Mouse (Mus musculus) myocyte (in vitro differentiated cells): ENCODE data around the gene Grin3b. TPM values are rescaled to one million over a fixed set of nuclear protein-coding genes. Genes with fewer than 3 reads are reported as not detected.

Experiments
- H3K27me3 ChIP-seq: one replicate; pipeline ENCODE4 v1.6.1; 2011; ENCODE audit not compliant: control insufficient read depth, insufficient read depth, insufficient read length
- H3K36me3 ChIP-seq: one replicate; pipeline ENCODE4 v1.6.1; 2011; ENCODE audit not compliant: control insufficient read depth, insufficient read depth
- H3K4me2 ChIP-seq: one replicate; pipeline ENCODE4 v1.6.1; 2011; ENCODE audit warnings: low read depth, control low read depth
- H3K4me3 ChIP-seq: one replicate; pipeline ENCODE4 v1.5.1; 2011; ENCODE audit warnings: mild to moderate bottlenecking, control low read depth, moderate library complexity
- H3K79me2 ChIP-seq: one replicate; pipeline ENCODE4 v1.6.1; 2011; ENCODE audit not compliant: control insufficient read depth, insufficient read depth
- H3ac ChIP-seq: one replicate; pipeline ENCODE4 v1.6.1; 2011; ENCODE audit not compliant: control insufficient read depth, insufficient read length
- CEBPB ChIP-seq: IDR thresholded peaks from 2 replicates; pipeline ENCODE4 v1.6.1; 2011; ENCODE audit warnings: mild to moderate bottlenecking, moderate library complexity; ENCODE audit not compliant: poor library complexity, insufficient read depth, severe bottlenecking
- E2F4 ChIP-seq: IDR thresholded peaks from one replicate; pipeline ENCODE4 v1.6.1; 2011; ENCODE audit warnings: mild to moderate bottlenecking, control low read depth, moderate library complexity; ENCODE audit not compliant: insufficient read depth
- MAX ChIP-seq: IDR thresholded peaks from one replicate; pipeline ENCODE4 v1.6.1; 2011; ENCODE audit warnings: low read depth, mild to moderate bottlenecking, control low read depth
- MYOD1 ChIP-seq, 3 experiments: IDR thresholded peaks; one replicate each; pipeline ENCODE4 v1.6.1; 2011; ENCODE audit warnings: control low read depth in 2 of 3, low read depth in 2 of 3, mild to moderate bottlenecking in 2 of 3, moderate library complexity in 1 of 3; ENCODE audit not compliant: insufficient read length in 2 of 3, control insufficient read depth in 1 of 3
- MYOG ChIP-seq, 3 experiments: IDR thresholded peaks; one replicate each; pipeline ENCODE4 v1.6.1; 2011; ENCODE audit warnings: control low read depth in 2 of 3, low read depth in 2 of 3, mild to moderate bottlenecking in 2 of 3; ENCODE audit not compliant: insufficient read length in 2 of 3, control insufficient read depth in 1 of 3, insufficient read depth in 1 of 3
- POLR2A ChIP-seq: IDR thresholded peaks from one replicate; pipeline ENCODE4 v1.6.1; 2011; ENCODE audit warnings: low read depth, mild to moderate bottlenecking, control low read depth, moderate library complexity; ENCODE audit not compliant: insufficient read length
- POLR2AphosphoS2 ChIP-seq: IDR thresholded peaks from one replicate; pipeline ENCODE4 v1.6.1; 2011; ENCODE audit warnings: low read depth, control low read depth; ENCODE audit not compliant: insufficient read length
- REST ChIP-seq: IDR thresholded peaks from one replicate; pipeline ENCODE4 v1.6.1; 2011; ENCODE audit warnings: mild to moderate bottlenecking, control low read depth, moderate library complexity; ENCODE audit not compliant: insufficient read depth, insufficient read length
- SRF ChIP-seq: IDR thresholded peaks from one replicate; pipeline ENCODE4 v1.6.1; 2011; ENCODE audit warnings: low read depth; ENCODE audit not compliant: control insufficient read depth, insufficient read length
- TCF12 ChIP-seq: IDR thresholded peaks from one replicate; pipeline ENCODE4 v1.6.1; 2011; ENCODE audit warnings: mild to moderate bottlenecking, control low read depth; ENCODE audit not compliant: poor library complexity, insufficient read depth, severe bottlenecking
- TCF3 ChIP-seq: IDR thresholded peaks from one replicate; pipeline ENCODE4 v1.6.1; 2011; ENCODE audit warnings: low read depth, control low read depth; ENCODE audit not compliant: insufficient read length
- USF1 ChIP-seq: IDR thresholded peaks from one replicate; pipeline ENCODE4 v1.6.1; 2011; ENCODE audit warnings: low read depth, mild to moderate bottlenecking, control low read depth, moderate library complexity
- polyA plus RNA-seq: library from polyadenylated mRNA; unstranded; fragments of >200 nt; fragmentation: generic; extraction: Trizol; gene quantifications from one replicate; pipeline ENCODE4 v1.2.1, GENCODE M21; 2012; ENCODE audit warnings: missing spikeins

Gene Grin3b
- polyA plus RNA-seq, 1 experiment = 0.73 TPM

- Histone ChIP-seq H3K36me3 (no peaks in the 10 kb centered on the region), H3K4me2 (peak overlapping the region; percentile 96), H3K27me3 (no peaks in the 10 kb centered on the region), H3K79me2 (peaks cover 39% of the 10 kb centered on the region), H3K4me3 (peak overlapping the region; percentile 74), H3ac (peak overlapping the region; percentile 51)
- TF ChIP-seq MYOG (IDR thresholded peaks at IDR 0.05; ENCODE audit: control insufficient read depth in 1 of 3, insufficient read depth in 1 of 3, insufficient read length in 2 of 3, low read depth in 2 of 3) = peak in 1 of 3 experiments; percentile 22
- peak; percentile 13 for TF ChIP-seq POLR2AphosphoS2
- no peak for TF ChIP-seq REST
Measured at GRCm38 (mm10) chr10:79983205-79983604, 12.7 kb downstream of the Grin3b start.

- H3ac ChIP-seq = peak overlapping the region; percentile 51
- no peaks in the 10 kb centered on the region for H3K36me3 ChIP-seq
- peak overlapping the region; percentile 74 for H3K4me3 ChIP-seq
- H3K4me2 ChIP-seq = peak overlapping the region; percentile 96
- H3K27me3 ChIP-seq = no peaks in the 10 kb centered on the region
- no peak for TF ChIP-seq TCF12
- TF ChIP-seq MAX = no peak
- no peak for TF ChIP-seq CEBPB
- TF ChIP-seq MYOD1 (IDR thresholded peaks at IDR 0.05; ENCODE audit: control insufficient read depth in 1 of 3, insufficient read length in 2 of 3, low read depth in 2 of 3) = peak in 1 of 3 experiments; percentile 17
- peaks cover 41% of the 10 kb centered on the region for H3K79me2 ChIP-seq
Measured at GRCm38 (mm10) chr10:79983670-79984069, 13.2 kb downstream of the Grin3b start.

GRCm38 (mm10) chr10:79984195-79984816 is 13.8 kb downstream of the Grin3b start, which contains the start of gene Tmem259:
Gene Tmem259 (minus strand): TSS chr10:79984330.
- TF ChIP-seq USF1 (no peak), TCF3 (no peak), CEBPB (no peak), POLR2A (peak; percentile 59), POLR2AphosphoS2 (no peak), SRF (peak; percentile 20)
- H3ac ChIP-seq = peak within 1 kb of the TSS; percentile 51
- peaks cover 47% of the 10 kb centered on the region for H3K79me2 ChIP-seq
- no peaks in the 10 kb centered on the region for H3K27me3 ChIP-seq
- H3K4me3 ChIP-seq = peak within 1 kb of the TSS; percentile 74
- no peaks in the 10 kb centered on the region for H3K36me3 ChIP-seq
- peak within 1 kb of the TSS; percentile 96 for H3K4me2 ChIP-seq

- TF ChIP-seq TCF3 = no peak
- TF ChIP-seq POLR2A = peak; percentile 23
- Histone ChIP-seq H3K27me3 (no peaks in the 10 kb centered on the region), H3K79me2 (peaks cover 53% of the 10 kb centered on the region), H3K4me3 (peak overlapping the region; percentile 74), H3K4me2 (peak overlapping the region; percentile 86), H3K36me3 (no peaks in the 10 kb centered on the region), H3ac (peak overlapping the region; percentile 51)
Measured at GRCm38 (mm10) chr10:79984871-79985270, 14.4 kb downstream of the Grin3b start.

GRCm38 (mm10) chr10:79985334-79986231 is 15.1 kb downstream of the Grin3b start:
- Histone ChIP-seq H3K4me3 (peak overlapping the region; percentile 74), H3K79me2 (peaks cover 46% of the 10 kb centered on the region), H3K36me3 (no peaks in the 10 kb centered on the region), H3K27me3 (no peaks in the 10 kb centered on the region), H3ac (no peak overlapping the region), H3K4me2 (peak overlapping the region; percentile 86)
- TF ChIP-seq REST (no peak), CEBPB (no peak), TCF3 (no peak), USF1 (no peak), E2F4 (no peak), MYOD1 (IDR thresholded peaks at IDR 0.05; ENCODE audit: control insufficient read depth in 1 of 3, insufficient read length in 2 of 3, low read depth in 2 of 3) (no peak), SRF (no peak), POLR2A (no peak), POLR2AphosphoS2 (no peak), MAX (no peak), MYOG (IDR thresholded peaks at IDR 0.05; ENCODE audit: control insufficient read depth in 1 of 3, insufficient read depth in 1 of 3, insufficient read length in 2 of 3, low read depth in 2 of 3) (no peak)
